24 mouse cellular contexts compared by ENCODE assay signal in the genomic region with DNA sequence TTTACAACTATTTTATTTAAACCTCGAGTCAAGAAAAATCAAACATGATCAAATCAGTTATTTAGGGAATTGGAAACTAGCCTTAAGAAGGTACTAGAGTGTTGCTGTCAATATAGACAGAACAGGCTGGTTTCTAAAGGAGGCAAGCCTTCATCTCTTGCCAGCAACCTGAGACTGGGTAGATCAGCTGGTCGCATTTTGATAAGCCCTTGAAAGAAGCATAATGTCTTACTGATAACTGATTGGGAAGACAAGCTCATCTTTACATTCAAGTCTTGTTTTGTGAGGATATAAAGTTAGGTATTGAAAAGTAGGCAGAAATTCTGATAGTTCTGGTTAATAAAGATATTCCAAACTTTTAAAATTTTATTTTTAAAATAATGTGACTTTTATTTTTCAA.
"Had no signal": no experiment of that assay in that cellular context is flagged by ENCODE, and none has a peak within 500 bp of the region (broad histone marks: within the 10 kb centered on the region; RNA-seq: fewer than 3 reads in every experiment).

No protein-coding gene starts in this region.

- ATAC-seq: liver, postnatal 0 days; lung, postnatal 0 days; midbrain, embryonic 16.5 days had no signal

- H3K4me3 ChIP-seq: lung, embryonic 15.5 days; megakaryocyte, embryonic 14.5 days; midbrain, embryonic 12.5 days; myocyte; neural tube, embryonic 13.5 days; neural tube, embryonic 15.5 days; stomach, embryonic 15.5 days had no signal

- H3K4me2 ChIP-seq: lung, embryonic 15.5 days; midbrain, embryonic 12.5 days; neural tube, embryonic 13.5 days; neural tube, embryonic 15.5 days; stomach, embryonic 15.5 days had no signal

- DNase-seq: liver, postnatal 0 days; lung, adult 2 months; lung, postnatal 14 days; lung, postnatal 36 days; midbrain, embryonic 14.5 days; retina, postnatal 1 day; right cerebral cortex, adult 18-20 months; right cerebral cortex, postnatal 25 days; right cerebral cortex, postnatal 4 days; spleen, adult 18-20 months; thymus, adult 2 months; thymus, postnatal 25 days; thymus, postnatal 4 days had no signal

- H3K27ac ChIP-seq: lung, embryonic 15.5 days; macrophage; midbrain, embryonic 12.5 days; neural tube, embryonic 13.5 days; neural tube, embryonic 15.5 days; stomach, embryonic 15.5 days; stomach, postnatal 0 days had no signal

- H3K9me3 ChIP-seq: lung, embryonic 15.5 days; megakaryocyte, embryonic 14.5 days; midbrain, embryonic 12.5 days; neural tube, embryonic 13.5 days; neural tube, embryonic 15.5 days; stomach, embryonic 15.5 days had no signal

- H3K36me3 ChIP-seq: lung, embryonic 15.5 days; midbrain, embryonic 12.5 days; neural tube, embryonic 13.5 days; neural tube, embryonic 15.5 days; stomach, embryonic 15.5 days had no signal

- H3K9ac ChIP-seq: liver, postnatal 0 days; lung, embryonic 15.5 days; midbrain, embryonic 12.5 days; neural tube, embryonic 13.5 days; neural tube, embryonic 15.5 days; stomach, embryonic 15.5 days had no signal

- H3K4me1 ChIP-seq: lung, embryonic 15.5 days; midbrain, embryonic 12.5 days; neural tube, embryonic 13.5 days; neural tube, embryonic 15.5 days; stomach, embryonic 15.5 days had no signal

- H3K27me3 ChIP-seq: lung, embryonic 15.5 days; megakaryocyte, embryonic 14.5 days; midbrain, embryonic 12.5 days; neural tube, embryonic 13.5 days; neural tube, embryonic 15.5 days; stomach, embryonic 15.5 days had no signal
